Mouse (Mus musculus): ENCODE measurements around the gene Ttc39d.

DNA sequence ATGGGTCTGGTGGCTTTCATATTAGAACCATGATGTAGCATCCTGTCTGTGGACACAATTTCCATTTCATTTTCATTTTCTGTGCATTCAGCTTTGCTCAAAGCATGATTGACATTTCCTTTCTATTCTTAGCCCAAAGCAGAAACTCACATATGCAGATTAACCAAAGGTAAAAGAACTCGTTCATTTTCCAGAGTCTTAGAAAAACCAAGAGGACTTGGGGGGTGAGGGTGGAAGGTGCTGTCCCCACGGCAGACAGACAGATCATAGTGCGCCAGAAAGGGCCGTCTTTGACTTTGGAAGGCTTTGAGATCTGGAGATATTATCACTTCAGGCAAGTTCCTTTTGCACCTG, 31.9 kb upstream of the Ttc39d start:
- no peak for TF ChIP-seq POLR2A (IDR thresholded peaks at IDR 0.05; ENCODE audit: low read depth, low read length)
- no peak for TF ChIP-seq CTCF (conservative IDR thresholded peaks at IDR 0.05; ENCODE audit: insufficient read depth, insufficient read length, low read depth, low read length)
